Mouse (Mus musculus) megakaryocyte, embryonic 14.5 days (primary cell): Measurements from ENCODE around the gene Grin2d. TPM values are rescaled to one million over a fixed set of nuclear protein-coding genes. Genes with fewer than 3 reads are reported as not detected.

Experiments
- H3K27me3 ChIP-seq: replicated peaks from 2 replicates; pipeline ENCODE3; 2012; ENCODE audit warnings: inconsistent platforms
- H3K36me3 ChIP-seq: replicated peaks from 2 replicates; pipeline ENCODE3; 2012; ENCODE audit warnings: low read length, inconsistent platforms, mixed read lengths
- H3K4me1 ChIP-seq: 2 replicates; pipeline ENCODE4 v1.6.1; 2012; ENCODE audit warnings: inconsistent platforms
- H3K4me3 ChIP-seq: replicated peaks from 2 replicates; pipeline ENCODE3; 2012; ENCODE audit warnings: moderate library complexity, mild to moderate bottlenecking, inconsistent platforms
- H3K9me3 ChIP-seq: 2 replicates; pipeline ENCODE4 v1.6.1; 2012; ENCODE audit warnings: inconsistent platforms
- FLI1 ChIP-seq: IDR thresholded peaks from 2 replicates; pipeline ENCODE4 v1.6.1; 2012; ENCODE audit warnings: low read length, inconsistent platforms, mixed read lengths
- GATA1 ChIP-seq: IDR thresholded peaks from 3 replicates; pipeline ENCODE4 v1.6.1; 2012; ENCODE audit warnings: mixed read lengths, low read length, inconsistent platforms, borderline replicate concordance
- polyA plus RNA-seq: library from polyadenylated mRNA; stranded (reverse); fragments of >175 nt; gene quantifications from 2 replicates; pipeline ENCODE4 v1.2.3, GENCODE M21; 2012; ENCODE audit warnings: low replicate concordance; ENCODE audit not compliant: insufficient read depth

Grin2d gene
- polyA plus RNA-seq, 1 experiment, result 0.31 TPM

DNA sequence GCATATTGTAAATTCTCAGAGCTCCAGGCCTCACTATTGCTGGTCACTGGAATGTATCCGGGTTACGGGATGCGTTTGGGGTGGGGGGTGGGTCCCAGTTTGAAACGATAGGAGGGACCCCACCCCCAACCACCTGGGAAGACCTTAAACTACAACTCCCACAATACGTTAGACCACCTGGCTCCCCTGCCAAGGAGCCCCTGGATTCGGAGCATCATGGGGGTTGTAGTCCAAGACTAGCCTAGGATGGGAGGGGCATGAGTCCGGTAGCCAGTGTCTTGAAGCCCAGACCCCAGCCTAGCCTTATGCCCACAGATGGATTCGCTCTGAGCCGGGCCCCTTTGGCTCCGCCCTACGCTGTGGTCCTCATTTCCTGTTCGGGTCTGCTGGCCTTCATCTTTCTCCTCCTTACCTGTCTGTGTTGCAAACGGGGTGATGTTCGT lies 92.0 kb downstream of the Grin2d start:
- H3K36me3 ChIP-seq, result no peaks in the 10 kb centered on the region
- TF ChIP-seq GATA1 (no peak), FLI1 (no peak)
- H3K4me1 ChIP-seq, result peaks cover 45% of the 10 kb centered on the region
- peaks cover 12% of the 10 kb centered on the region for H3K9me3 ChIP-seq
- H3K27me3 ChIP-seq, result peaks cover 96% of the 10 kb centered on the region
- H3K4me3 ChIP-seq, result no peak overlapping the region

DNA sequence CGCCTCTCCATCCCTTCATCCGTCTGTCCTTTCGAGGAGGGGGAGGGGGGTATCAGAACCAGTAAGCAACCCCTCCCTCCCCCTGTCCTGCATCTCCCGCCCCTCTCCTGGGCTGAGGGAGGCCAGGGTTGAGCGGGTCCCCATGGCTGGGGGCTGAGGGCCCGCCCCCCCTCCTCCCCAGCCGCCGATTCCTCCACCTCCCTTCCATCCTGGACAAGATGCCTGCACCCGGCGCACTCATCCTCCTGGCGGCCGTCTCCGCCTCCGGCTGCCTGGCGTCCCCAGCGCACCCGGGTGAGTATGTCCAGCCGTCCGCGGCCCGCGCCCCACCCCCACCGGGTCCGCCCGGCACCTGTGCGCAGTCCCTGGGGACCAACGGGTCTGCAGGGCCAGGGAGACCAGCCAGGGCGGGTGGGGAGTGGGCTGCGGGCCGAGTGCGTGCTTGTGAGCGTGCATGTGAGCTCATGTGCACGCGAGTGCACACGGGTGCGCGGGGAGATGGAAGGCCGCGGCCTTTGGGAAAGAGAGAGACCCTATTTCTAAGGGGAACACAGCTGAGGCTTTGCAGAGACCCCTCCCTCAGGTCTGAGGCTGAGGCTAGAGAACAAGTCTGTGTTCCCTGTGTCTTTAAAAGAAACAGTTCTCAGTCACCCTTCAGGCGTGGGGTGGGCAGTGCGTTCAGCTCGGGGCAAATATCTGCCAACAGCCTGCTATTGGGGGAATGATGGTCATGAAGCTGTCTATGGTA lies 92.6 kb downstream of the Grin2d start:
- Histone ChIP-seq H3K36me3 (no peaks in the 10 kb centered on the region), H3K4me3 (no peak overlapping the region), H3K27me3 (peaks cover 96% of the 10 kb centered on the region), H3K9me3 (peaks cover 9% of the 10 kb centered on the region), H3K4me1 (peaks cover 50% of the 10 kb centered on the region)
- no peak for TF ChIP-seq GATA1
- no peak for TF ChIP-seq FLI1

DNA sequence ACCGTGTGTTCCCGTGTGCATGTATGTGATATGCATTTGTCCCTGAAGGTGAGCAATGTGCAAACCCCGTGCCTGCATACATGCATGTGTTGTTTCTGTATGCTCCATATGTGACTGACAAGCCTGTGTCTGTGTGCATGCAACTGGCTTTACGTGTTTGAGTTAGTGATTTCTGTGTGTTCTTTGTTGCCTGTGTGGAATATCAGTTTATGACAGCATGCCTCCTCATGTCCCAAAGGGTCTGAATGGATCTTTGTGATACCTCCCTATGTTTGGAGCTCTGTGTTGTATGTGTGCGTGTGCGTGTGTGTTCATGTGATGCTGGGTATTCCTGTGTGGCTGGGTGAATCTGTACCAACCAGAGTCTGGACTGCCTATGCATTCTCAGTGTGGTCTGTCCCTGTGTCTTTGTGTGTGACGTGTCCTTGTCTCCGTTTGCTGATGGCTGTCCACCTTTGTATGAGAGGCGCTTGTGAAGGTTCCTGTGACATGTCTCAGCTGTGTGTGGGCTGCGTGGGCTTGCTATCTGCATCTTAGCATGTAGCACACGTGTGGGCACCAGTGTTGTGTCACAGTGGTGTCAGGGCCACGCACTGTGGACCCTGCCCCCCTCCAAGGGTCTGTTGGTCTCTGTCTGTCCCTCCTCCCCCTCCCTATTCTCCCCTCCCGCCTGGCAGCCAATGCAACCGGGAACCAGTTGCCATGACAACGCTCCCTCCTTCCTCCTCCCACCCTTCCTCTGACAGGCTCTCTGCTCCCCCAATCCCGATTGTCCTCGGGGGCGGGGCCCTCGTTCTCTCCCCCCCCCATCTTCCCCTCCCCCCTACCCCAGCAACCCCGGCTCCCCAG lies 93.4 kb downstream of the Grin2d start, which contains the start of gene Sult2b1:
Gene Sult2b1 (minus strand): TSS at position 146 of the 849 bp plus-strand sequence.
- Histone ChIP-seq H3K4me1 (peaks cover 50% of the 10 kb centered on the region), H3K27me3 (peaks cover 92% of the 10 kb centered on the region), H3K36me3 (no peaks in the 10 kb centered on the region), H3K9me3 (peaks cover 1% of the 10 kb centered on the region; the same call in 1 of the 2 replicates), H3K4me3 (peak within 1 kb of the TSS; percentile 92)
- no peak for TF ChIP-seq FLI1
- TF ChIP-seq GATA1, result no peak

DNA sequence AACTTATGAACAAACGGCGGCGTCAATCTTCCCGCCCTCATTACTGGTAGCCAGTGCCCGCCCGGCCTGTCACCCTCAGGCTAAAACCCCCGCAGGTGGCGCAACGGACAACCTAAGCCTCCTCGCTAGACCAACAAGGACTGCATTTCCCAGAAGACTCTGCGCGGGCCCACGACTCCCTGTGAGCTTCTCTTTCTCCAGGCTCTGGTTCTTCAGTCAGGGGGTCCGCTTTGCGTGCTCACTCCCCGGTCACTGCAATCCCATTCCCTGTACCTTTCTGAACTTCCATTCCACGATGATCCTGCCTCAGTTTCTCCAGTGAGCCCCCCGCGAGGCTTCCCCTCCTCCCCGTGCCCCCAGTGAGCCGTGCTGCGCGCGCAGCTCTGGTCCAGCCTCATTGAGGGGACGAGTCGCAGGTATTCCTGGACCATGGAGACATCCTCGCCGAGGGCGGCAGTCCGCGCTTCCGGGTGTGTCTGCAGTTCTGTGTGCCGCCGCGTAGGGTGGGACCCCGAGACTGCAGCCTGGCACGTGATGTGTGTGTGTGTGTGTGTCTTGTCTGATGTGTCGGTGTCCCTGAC lies 94.6 kb downstream of the Grin2d start, which contains the start of gene Lmtk3:
Gene Lmtk3 (plus strand): TSS at position 228 of the 581 bp plus-strand sequence.
- Histone ChIP-seq H3K4me1 (peaks cover 61% of the 10 kb centered on the region), H3K4me3 (peak within 1 kb of the TSS; percentile 92), H3K27me3 (peaks cover 92% of the 10 kb centered on the region), H3K36me3 (no peaks in the 10 kb centered on the region), H3K9me3 (no peaks in the 10 kb centered on the region)
- TF ChIP-seq GATA1 (no peak), FLI1 (no peak)

DNA sequence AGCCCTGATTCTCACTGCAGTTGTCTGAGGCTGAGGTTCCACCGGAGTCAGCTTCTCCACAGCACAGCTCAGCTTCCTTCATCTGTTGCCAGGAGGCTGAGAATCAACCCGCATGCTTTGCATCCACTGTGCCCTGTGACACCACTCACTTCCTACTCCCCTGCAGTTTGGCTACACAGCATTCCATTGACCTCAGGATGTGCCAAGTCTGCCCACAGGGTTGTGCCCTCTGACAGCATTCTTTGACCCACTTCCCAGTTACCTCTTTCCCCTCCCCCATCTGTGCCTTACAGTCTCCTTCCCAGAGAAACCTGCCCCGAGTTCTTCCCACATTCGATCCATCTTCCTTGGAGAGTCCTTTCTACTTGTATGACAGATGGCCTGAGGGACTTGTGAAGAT lies 95.9 kb downstream of the Grin2d start:
- Histone ChIP-seq H3K36me3 (no peaks in the 10 kb centered on the region), H3K27me3 (peaks cover 86% of the 10 kb centered on the region), H3K4me3 (no peak overlapping the region), H3K4me1 (peaks cover 61% of the 10 kb centered on the region), H3K9me3 (no peaks in the 10 kb centered on the region)
- TF ChIP-seq FLI1 (no peak), GATA1 (no peak)

Other genes with a start within 250 kb of the Grin2d start
- gene Mamstr, start 238.4 kb downstream of the Grin2d start, polyA plus RNA-seq, result not detected in 2 replicates
- gene Fut2, start 212.0 kb downstream of the Grin2d start, polyA plus RNA-seq, result not detected in 2 replicates
- not detected in 2 replicates for gene Ntn5, start 194.4 kb downstream of the Grin2d start, polyA plus RNA-seq
- not detected in 2 replicates for gene Sec1, start 184.0 kb downstream of the Grin2d start, polyA plus RNA-seq
- 1.1 and 3.5 TPM in 2 replicates for gene Car11, start 178.5 kb downstream of the Grin2d start, polyA plus RNA-seq
- gene Dbp, start 173.3 kb downstream of the Grin2d start, polyA plus RNA-seq, result 23.4 and 41.9 TPM in 2 replicates
- 10,199 and 14,647 TPM in 2 replicates for gene Rpl18, start 162.9 kb downstream of the Grin2d start, polyA plus RNA-seq
- gene Sphk2, start 160.4 kb downstream of the Grin2d start, polyA plus RNA-seq, result 242 and 413 TPM in 2 replicates
- gene Fam83e, start 157.2 kb downstream of the Grin2d start, polyA plus RNA-seq, result not detected in 2 replicates
- gene Spaca4, start 152.6 kb downstream of the Grin2d start, polyA plus RNA-seq, result not detected in 2 replicates
- 0.67 and 0.79 TPM in 2 replicates for gene Lmtk3, start 94.6 kb downstream of the Grin2d start, polyA plus RNA-seq
- gene Sult2b1, start 93.7 kb downstream of the Grin2d start, polyA plus RNA-seq, result 1.00 TPM in 1 of 2 replicates, not detected in the other
- 157 and 160 TPM in 2 replicates for gene Cyth2, start 63.8 kb downstream of the Grin2d start, polyA plus RNA-seq
- 0.08 and 0.82 TPM in 2 replicates for gene Kcnj14, start 53.6 kb downstream of the Grin2d start, polyA plus RNA-seq
- gene Grwd1, start 47.4 kb downstream of the Grin2d start, polyA plus RNA-seq, result 6.0 and 20.5 TPM in 2 replicates
- gene Kdelr1, start 5.6 kb downstream of the Grin2d start, polyA plus RNA-seq, result 331 and 1,292 TPM in 2 replicates
- 2.7 and 6.4 TPM in 2 replicates for gene Syngr4, start 18.3 kb upstream of the Grin2d start, polyA plus RNA-seq
- gene Tmem143, start 18.6 kb upstream of the Grin2d start, polyA plus RNA-seq, result 19.2 and 32.5 TPM in 2 replicates
- 176 and 453 TPM in 2 replicates for gene Emp3, start 43.0 kb upstream of the Grin2d start, polyA plus RNA-seq
- gene Ccdc114, start 45.7 kb upstream of the Grin2d start, polyA plus RNA-seq, result 0.82 TPM in 1 of 2 replicates, not detected in the other
- gene Abcc6, start 151.9 kb upstream of the Grin2d start, polyA plus RNA-seq, result not detected in 2 replicates
- 172 and 218 TPM in 2 replicates for gene Nomo1, start 155.3 kb upstream of the Grin2d start, polyA plus RNA-seq
- gene Kcnj11, start 222.4 kb upstream of the Grin2d start, polyA plus RNA-seq, result 1.1 TPM in 1 of 2 replicates, not detected in the other